Mouse (Mus musculus) frontal cortex, postnatal 25 days (tissue): Measurements from ENCODE around the gene Nsg2.

Experiments used
- DNase-seq, 2 experiments: peaks; one replicate each; pipeline ENCODE4 v3.0.0; 2022; ENCODE audit warnings: low spot score in 2 of 2

Nsg2 gene

DNA sequence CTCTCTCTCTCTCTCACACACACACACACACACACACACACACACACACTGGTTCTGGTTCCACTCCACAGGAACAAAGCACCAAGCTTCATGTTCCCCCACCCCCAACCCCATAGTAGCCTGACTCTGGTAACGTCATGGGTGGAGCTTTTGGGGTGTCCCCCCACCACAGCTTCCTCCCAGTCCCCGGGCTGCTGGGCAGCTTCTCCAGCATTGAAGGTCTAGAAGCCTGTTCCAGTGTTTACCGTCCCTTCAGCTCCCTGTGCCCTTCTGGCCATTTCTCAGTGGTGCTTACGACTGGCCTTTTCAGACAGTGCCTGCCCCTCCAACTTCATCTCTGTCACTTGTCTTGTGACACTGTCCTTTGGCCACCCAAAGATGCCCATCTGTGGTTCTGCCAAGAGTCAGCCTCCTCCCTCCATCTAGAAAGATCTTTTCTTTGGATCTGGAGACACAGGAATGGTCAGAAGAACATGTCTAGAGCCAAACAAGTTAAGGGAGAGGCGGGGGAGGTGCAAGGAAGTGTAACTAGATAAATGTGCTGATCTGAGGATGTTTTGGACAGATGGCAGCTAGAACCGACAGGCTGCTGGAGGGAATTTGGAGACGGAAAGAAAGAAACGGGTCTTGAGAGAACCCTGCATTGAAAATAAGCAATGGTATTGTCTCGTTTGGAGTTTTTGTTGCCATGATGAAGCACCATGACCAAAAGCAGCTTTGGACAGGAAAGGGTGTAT lies 11.8 kb downstream of the Nsg2 start:
- no peak for DNase-seq

DNA sequence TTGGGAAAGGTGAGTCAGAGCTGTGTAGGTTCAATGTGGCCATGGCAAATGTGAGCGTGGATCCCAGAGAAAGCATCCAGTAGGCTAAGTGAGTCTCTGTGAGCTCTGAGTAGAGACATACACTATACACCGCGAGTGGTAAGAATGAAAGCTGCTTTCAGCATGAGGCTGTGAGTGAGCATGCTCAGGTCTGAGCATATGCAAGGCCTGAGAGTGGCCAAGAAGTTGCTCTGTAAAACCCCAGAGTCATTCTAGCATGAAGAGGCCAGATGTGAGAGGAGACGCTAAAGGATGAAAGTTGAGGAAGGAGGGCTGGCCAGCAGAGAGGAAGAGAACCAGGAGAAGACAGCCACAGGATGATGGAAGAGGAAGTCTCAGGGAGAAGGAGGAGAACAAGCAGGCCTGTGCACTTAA lies 12.8 kb downstream of the Nsg2 start:
- DNase-seq, result no peak

DNA sequence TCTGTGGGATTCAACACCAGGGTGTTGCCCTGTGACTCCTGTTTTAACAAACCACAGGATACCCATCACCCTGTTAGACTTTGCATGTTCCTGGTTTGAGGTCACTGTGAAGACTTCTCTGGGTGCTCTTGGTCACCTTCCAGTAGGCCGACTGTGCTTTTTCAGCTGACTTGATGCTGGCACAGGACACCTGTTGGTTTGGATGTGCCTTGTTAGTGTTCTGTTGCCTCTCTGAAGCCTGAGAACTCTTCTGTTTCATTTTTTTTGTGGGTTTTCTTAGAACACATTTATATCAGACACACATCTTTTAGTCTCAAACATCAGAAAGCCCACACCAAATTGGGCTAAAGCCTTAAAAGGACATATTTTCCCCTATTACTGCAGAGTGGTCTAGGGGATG lies 13.3 kb downstream of the Nsg2 start:
- no peak for DNase-seq

DNA sequence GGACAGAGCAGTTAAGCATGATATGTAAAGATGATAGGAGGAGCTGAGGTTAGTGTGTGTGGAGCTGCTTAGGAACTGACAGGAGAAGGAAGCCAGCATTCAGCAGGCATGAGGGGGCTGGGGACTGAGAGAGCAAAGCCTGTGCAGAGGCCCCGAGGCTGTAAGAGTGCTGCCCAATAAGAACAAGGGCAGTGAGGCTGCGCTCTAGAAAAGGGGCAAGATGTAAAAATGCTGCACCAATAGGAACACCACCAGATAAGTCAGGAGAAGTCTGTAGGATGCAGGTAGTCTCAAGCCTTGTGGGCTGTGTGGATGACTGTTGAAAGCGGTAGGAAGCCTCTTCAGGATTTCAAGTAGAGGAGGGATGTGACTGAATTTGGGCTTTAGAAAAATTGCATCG lies 17.9 kb downstream of the Nsg2 start:
- no peak for DNase-seq

DNA sequence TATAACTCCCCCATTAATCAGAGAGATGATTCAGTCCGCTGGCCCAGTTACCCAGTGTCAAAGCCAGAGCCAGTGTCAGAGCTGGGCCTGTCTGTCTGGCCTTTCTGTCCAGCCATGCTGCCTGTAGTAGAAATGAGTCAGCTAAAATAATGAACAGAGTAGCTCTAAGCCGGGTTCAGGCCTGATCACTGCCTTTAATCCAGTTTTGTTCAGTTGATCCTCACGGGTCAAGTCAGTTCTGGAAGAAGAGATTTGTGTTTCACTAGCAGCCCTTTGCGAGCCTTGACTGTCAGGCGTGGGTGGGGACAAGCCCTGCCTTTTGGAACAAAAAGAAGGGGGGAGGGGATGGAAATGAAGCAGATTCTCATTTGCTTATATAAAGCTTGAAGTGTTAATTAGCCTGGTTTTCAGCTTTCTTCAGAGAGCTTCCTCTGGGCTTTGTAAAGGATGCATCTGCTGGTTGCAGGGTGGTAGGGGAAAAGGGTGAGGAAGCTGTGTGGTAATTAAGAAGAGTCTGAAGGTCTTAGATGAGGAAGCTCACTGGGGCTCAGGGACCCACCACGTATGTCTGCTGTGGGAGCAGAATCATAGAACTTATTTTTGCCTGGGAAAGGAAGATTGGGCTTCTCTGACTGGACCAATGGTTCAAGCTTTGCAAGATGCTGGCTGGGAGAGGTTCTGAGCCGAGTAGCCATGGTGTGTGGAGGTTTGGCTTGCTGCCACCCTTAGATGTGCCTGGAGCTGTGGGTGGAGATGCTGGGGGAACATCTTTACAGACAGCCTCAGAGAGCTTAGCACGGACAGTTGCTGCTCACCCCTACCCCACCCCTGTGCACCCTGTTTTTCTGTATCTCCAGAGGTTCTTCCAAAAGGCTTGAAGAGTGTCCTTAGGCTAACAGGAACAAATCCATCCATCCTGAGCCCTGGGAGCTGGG lies 20.0 kb downstream of the Nsg2 start:
- DNase-seq, result peak in 1 of 2 experiments; percentile 13

DNA sequence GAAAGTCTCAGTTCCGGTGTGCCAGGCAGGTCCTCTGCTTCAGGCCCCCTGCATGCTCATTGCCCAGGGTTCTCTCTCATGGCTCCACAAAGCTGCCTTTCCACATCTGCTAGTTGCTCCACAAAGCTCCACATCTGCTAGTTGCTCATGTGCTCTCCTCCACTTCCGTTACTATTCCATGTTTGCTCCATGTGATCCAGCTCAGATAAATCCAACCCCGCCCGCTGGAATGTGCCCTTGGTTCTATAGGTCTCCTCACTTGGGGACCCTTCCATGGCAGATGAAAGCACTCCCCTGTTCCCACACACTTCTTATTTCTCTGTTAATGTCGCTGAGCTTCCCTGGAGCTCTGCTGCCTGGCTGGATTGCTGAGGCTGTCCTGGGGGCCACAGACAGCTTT lies 26.4 kb downstream of the Nsg2 start:
- DNase-seq, result no peak

DNA sequence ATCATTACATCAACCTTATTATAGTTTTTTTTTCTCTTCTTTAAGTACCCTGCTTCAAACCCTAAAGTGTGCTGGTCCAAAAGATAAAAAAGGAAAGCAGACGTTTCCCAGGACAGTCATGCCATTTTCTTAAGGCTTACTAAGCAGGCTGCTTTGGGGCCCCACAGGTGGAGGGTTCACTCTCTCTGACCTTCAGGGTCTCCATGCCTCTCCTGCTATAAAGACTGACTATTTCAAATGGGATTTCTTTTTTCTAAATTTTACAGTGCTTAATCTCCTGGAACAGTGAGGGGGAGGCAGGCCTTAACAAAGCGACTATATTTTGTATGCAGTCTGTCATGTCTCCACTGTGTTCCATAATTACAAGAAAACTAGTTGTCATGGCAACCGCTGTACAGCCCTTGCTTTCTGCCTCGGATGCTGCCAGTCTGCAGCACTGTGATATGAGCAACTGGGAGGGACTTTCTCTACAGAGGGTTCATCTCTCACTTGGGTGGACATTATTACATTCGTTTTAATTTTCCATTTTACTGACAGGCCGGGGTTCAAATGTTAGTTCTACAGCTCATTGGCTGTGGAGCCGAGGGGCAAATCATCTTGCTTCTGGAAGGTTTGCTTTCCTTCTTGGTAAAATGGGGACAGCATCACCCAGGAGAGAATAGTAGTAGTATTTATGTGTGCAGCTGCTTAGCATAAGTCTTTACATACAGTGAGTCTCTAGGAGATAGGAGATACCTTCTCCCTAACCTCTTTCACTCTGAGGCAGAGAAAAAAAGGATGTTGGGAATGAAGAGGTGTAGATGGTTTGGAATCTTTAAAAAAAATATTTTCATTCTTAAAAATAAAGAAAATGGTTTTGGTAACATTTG lies 27.4 kb downstream of the Nsg2 start:
- no peak for DNase-seq

DNA sequence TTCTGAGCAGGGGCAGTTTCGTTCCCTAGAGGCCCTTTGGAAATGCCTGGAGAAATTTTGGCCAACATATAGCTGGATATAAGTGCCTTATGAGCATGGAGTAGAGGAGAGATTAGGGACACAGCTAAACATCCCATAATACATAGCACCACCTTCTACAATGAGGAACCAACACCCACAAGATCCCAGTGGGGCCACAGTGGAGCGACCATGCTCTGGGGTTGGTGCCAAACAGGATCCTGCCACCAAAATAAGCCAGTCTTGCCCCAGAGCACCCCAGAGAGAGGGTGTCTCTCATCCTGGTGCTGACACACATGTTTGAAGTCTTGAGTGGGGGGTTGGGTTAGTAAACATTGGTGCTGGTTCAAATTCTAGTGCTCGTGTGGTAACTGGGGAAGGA lies 28.3 kb downstream of the Nsg2 start:
- DNase-seq, result no peak

DNA sequence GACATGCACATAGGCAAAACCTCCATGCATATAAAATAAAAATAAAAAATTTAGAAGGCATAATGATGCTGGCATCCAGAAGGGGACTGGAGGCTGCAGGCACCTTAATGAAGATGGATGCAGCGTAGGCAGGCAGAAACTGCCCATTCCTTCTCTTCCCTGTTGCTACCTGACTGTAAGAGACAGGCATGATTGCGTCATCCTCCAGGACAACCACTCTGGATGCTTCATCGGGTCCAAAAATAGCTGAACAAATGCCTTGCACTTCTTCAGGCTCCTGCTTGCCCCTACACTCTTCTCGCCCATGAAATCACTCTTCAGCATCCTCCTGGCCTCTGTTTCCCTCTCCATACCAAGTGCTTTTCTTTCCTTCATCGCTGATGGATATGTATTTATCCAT lies 29.1 kb downstream of the Nsg2 start:
- no peak for DNase-seq

DNA sequence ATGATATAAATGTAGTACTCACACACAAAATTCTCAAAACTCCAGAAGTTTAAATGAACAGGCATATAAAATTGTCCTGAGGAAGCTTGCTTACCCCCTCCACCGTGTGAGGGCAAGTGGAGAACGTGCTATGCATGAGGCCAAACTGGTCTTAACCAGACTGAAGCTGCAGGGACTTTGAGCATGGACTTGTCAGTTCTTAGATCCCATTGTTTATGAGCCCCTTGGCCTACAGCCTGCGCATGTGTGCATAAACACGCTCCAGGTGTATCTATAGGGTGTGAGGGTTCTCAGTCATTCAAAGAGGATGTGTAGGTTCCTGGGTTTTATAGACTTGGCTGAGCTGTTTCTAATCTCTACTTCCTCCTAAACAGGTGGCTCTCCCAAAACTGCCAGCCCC lies 31.1 kb downstream of the Nsg2 start:
- no peak for DNase-seq

DNA sequence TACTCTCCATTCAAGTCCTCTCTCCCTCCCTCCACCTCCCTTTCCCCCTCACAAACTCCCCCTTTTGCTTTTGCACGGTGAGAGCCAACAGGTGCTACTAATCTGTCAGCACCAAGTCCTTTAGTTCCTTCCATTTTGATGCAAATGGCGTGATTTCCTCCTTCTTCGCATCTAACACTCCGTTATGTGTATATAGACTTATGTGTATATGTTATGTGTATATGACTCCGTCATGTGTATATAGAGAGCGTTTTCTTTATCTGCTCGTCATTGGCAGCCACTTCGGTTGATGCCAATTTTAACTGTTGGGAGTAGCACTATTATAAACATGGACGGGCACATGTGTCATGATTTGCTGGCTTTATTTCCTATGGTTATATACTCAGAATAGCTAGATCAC lies 31.8 kb downstream of the Nsg2 start:
- DNase-seq, result no peak

DNA sequence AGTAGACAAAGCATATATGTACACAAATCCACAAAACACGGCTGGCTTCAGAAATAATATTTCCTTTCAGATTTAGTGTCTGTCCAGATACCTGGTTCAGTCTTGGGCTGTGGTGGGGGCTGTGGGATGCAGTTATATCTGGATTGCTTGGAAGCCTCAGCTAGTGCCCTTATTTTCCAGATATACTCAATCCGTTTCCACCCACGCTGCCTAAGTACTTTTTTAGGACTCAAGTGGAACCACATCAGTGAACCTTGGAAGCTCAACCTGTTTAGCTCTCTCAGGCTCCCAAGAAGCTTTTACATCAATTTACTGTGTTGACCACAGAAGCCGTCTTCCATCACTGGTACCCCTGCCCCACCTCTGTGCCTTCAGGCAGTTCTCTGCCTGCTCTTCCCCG lies 35.6 kb downstream of the Nsg2 start:
- DNase-seq, result no peak

DNA sequence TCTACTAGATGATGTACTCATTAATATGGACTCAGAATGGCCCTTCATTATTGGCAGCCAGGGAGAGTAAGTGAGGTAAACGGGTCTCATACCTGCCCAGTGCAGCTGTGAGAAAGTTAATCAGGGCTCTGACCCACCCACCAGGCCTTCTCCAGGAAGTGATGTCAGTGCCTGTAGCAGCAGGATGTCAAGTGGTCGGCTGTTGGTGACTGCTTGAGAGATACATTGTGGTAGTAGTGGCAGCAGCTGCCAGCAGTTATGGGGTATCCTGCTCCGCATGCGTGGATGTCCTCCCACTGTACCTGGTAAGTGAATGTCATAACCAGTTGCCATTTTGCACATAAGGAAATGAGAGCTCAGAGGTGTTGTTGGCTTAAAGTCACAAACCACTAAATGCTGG lies 39.4 kb downstream of the Nsg2 start:
- no peak for DNase-seq

DNA sequence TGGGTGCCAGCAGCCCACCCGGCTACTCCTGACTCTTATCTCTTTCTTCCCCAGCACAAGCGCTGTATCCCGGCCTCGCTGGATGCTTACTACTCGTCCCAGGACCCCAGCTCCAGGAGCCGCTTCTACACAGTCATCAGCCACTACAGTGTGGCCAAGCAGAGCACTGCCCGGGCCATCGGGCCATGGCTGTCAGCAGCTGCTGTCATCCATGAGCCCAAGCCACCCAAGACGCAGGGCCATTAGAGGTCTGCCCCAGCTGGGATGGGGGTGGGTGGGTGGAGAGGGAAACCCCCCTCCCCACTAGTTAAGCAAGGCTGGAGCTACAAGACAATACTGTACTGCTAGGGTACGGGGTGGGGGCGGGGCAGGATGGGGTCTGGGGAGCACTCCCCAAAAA lies 57.1 kb downstream of the Nsg2 start:
- no peak for DNase-seq

DNA sequence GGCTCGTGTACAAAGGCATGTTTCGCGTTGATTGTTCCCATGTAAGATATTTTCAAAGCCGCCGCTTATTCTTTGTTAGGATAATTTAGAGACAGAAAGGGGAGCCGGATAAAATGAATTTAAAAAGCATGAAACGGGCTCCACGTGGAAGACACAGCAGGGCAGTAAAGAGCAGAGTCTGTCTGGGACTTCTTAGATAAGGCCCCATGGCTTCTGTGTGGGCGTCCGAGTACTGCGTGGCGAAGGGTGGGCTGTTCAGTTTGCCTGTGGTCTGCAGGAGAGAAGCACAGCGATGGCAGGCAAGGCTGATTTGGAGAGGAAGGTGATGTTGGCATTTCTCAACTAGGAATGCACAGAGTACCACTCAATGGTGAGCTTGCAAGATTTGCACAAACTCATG lies 57.6 kb downstream of the Nsg2 start:
- DNase-seq, result no peak

DNA sequence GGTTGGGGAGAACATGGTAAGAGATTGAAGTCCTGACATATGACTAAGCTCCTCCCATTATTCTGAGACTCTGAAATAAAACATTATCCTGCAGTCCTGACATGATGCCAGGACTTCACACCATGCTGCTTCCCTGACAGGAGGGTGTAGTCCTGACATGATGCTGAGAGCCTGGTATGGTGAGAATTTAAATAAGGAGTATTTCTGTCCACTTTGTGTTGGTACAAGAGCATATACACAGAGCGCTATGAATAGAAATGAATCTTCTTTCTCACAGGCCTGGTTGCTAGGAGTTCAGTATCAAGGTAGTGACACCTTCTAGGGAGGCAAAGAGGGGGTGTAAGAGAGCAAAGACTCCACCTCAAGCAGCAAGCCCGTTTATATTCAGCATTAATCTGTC lies 60.8 kb downstream of the Nsg2 start:
- DNase-seq, result no peak

DNA sequence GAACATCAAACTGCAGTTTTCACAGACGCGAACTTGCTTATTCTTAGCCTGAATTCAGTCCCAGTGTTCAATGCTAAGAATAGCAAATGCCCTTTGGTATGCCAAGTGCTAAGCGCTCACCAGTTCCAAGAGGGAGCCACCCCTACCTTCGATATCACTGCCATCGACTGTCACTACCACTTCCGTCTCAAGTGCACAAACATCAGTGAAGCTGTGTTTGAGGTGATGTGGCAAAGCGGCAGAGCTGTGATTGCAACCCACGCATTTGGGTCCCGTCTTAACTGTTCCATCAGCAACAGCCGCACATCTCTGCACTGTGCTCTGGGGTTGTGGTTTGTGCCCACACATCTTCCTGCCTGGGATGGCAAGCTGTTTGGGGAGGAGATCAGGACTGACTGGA lies 61.6 kb downstream of the Nsg2 start:
- peak; percentile 27 to 42 for DNase-seq

DNA sequence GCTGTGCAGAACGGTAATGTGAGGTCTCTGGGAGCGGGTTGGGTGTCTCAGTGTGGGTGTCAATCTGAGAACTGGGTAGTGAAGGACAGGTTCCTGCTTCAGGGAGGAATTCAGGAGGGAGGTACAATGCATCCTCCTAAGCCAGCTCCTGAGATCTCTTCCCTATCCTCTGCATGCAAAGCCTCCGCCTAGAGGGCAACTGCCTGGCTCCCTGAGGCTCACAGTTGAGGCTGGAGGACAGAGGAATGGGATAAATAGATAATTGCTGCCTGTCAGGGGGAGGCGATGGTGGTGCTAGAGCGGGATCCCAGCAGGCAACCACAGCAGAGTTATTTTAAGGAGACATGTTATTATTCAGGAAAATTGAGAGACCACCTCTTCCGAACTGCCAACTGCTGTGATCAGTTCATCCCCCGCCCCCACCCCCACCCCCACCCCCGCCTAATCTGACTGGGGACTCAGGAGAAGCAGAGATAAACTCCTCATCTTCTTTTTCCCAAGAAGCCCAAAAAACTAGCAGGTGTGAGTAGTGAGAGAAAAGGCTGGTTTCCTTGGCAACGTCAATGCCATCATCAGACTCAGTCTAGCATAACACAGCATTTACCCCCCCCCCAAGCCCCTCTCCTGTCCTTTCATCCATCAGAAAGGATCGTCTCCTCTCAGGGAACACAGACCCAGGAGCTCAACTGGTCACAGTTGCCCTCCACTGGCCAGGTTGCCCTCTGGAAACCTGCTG lies 63.7 kb downstream of the Nsg2 start:
- no peak for DNase-seq

DNA sequence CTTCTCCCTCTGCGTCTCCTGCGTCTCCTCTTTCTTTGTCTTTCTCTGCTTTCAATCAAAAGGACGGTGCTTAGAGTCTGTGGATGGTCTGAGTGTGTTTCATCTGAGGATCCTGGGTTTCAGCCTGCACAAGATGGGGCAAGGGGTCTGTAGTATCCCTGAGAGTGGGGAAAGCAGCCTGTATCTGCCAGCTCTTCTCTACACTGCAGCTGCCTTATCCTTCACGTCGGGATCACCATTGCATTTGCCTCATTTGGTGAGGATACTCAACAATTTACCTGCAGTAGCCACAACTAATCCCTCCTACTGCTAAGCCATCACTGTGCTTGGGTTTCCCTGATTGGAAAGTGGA lies 64.2 kb downstream of the Nsg2 start:
- no peak for DNase-seq

DNA sequence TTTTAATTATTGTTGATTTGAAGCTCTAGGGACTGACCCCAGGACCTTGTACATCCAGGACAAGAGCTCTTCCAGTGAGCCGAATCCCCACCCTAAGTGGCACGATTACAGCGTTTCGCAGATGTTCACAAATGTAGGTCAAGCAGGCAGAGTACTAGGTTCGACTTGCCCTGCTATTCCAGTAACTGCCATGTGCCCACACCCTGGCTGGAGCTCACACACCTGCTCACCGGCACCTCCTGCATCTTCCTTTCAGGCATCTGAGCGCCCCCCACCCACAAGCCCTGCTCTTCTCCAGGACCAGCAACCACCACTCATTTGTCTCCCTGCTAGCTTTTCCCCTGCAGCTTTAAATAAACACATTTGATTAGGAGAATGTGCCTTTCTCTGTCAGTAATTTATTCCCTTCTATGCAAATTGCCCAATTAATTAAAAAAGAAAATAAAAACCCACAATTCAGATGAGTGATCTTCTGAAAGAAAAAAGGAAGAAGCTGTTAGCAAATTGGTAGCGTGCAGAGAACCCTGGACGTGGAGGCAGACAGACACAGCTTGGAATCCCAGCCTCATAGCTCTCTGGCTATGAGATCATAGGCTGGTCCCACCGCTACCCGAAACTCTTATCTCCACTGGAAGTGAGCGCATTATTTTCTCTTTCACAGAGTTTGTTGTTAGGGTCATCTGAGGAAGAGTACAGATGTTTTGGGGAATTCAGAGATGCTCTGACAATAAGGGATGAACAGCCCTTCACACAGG lies 68.7 kb downstream of the Nsg2 start:
- DNase-seq, result no peak

DNA sequence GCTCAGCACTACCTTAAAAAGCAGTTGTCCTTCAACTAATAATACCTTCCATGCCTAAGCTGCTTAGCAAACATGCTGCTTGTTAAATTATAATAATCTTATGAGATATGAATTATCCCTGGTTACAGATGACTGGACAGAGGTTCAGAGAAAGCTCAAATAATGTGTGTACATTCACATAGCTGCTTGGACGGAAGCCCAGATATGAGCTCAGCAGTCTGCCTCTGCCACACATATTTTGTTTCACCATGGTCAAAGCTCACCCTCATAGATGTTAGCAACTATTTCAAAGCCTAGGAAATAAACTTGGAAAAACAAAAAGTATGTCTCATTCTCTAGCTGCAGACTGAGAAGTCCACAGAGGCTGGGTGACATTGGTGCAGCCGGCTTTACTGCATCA lies 74.9 kb downstream of the Nsg2 start:
- DNase-seq, result no peak
